Mouse (Mus musculus) MEL (cell line): Measurements from ENCODE around the gene 9130008F23Rik. TPM values are rescaled to one million over a fixed set of nuclear protein-coding genes. Genes with fewer than 3 reads are reported as not detected.

Experiments used
- DNase-seq: peaks from one replicate; pipeline ENCODE4 v3.0.0; 2011; ENCODE audit warnings: low read depth, low spot score
- H3K27ac ChIP-seq: 2 replicates; pipeline ENCODE4 v1.5.1; 2012; ENCODE audit warnings: low read depth, mild to moderate bottlenecking, control low read depth, low read length, moderate library complexity; ENCODE audit not compliant: control insufficient read depth
- H3K27me3 ChIP-seq, 2 experiments: fragments of 150-350 bp in 1 of 2; sonication (generic) in 1 of 2; 2 replicates each; pipeline ENCODE4 v1.6.1; 2012; ENCODE audit warnings: low read length in 2 of 2, mild to moderate bottlenecking in 2 of 2, improper control_type of control experiment in 1 of 2, moderate library complexity in 1 of 2; ENCODE audit not compliant: insufficient read depth in 2 of 2, control insufficient read depth in 1 of 2
- H3K36me3 ChIP-seq, 2 experiments: 2 replicates each; pipeline ENCODE4 v1.6.1; 2012 to 2014; ENCODE audit warnings: low read length in 2 of 2, improper control_type of control experiment in 1 of 2, inconsistent platforms in 1 of 2, mild to moderate bottlenecking in 1 of 2; ENCODE audit not compliant: insufficient read depth in 2 of 2, control insufficient read depth in 1 of 2
- H3K4me1 ChIP-seq, 2 experiments: fragments of 150-350 bp in 1 of 2; sonication (generic) in 1 of 2; 2 replicates each; pipeline ENCODE4 v1.6.1; 2012; ENCODE audit warnings: low read length in 2 of 2, improper control_type of control experiment in 1 of 2, mild to moderate bottlenecking in 1 of 2; ENCODE audit not compliant: insufficient read depth in 2 of 2, control insufficient read depth in 1 of 2
- H3K4me3 ChIP-seq, 2 experiments: fragments of 150-350 bp in 1 of 2; sonication (generic) in 1 of 2; 2 replicates each; pipeline ENCODE4 v1.5.1; 2012; ENCODE audit warnings: low read depth in 2 of 2, low read length in 2 of 2, mild to moderate bottlenecking in 2 of 2, moderate library complexity in 2 of 2, control low read depth in 1 of 2, improper control_type of control experiment in 1 of 2; ENCODE audit not compliant: control insufficient read depth in 1 of 2, insufficient read depth in 1 of 2
- H3K79me2 ChIP-seq: 2 replicates; pipeline ENCODE4 v1.6.1; 2012; ENCODE audit warnings: mild to moderate bottlenecking, low read length, moderate library complexity; ENCODE audit not compliant: control insufficient read depth, poor library complexity, insufficient read depth
- H3K9ac ChIP-seq: 2 replicates; pipeline ENCODE4 v1.6.1; 2012; ENCODE audit warnings: low read depth, mild to moderate bottlenecking, control low read depth, low read length, moderate library complexity; ENCODE audit not compliant: control insufficient read depth, poor library complexity, severe bottlenecking
- H3K9me3 ChIP-seq: fragments of 150-350 bp; sonication (generic); replicated peaks from 2 replicates; pipeline ENCODE4 v1.6.1; 2012; ENCODE audit warnings: mild to moderate bottlenecking, low read length, improper control_type of control experiment, moderate library complexity; ENCODE audit not compliant: insufficient read depth
- BHLHE40 ChIP-seq: IDR thresholded peaks from 2 replicates; pipeline ENCODE4 v1.6.1; 2012; ENCODE audit warnings: low read depth, mild to moderate bottlenecking, inconsistent platforms, low read length, improper control_type of control experiment, borderline replicate concordance
- CHD1 ChIP-seq: IDR thresholded peaks from 2 replicates; pipeline ENCODE4 v1.6.1; 2012; ENCODE audit warnings: low read depth, mild to moderate bottlenecking, inconsistent platforms, low read length, improper control_type of control experiment
- CHD2 ChIP-seq: IDR thresholded peaks from 2 replicates; pipeline ENCODE4 v1.6.1; 2011; ENCODE audit warnings: low read length, improper control_type of control experiment
- CTCF ChIP-seq, 3 experiments: IDR thresholded peaks in 2 of 3; conservative IDR thresholded peaks in 1 of 3; 2 replicates each; pipeline ENCODE4 v1.5.1; 2011 to 2012; ENCODE audit warnings: low read length in 3 of 3, low read depth in 2 of 3, mild to moderate bottlenecking in 2 of 3, improper control_type of control experiment in 1 of 3, inconsistent platforms in 1 of 3, mixed read lengths in 1 of 3, moderate library complexity in 1 of 3; ENCODE audit not compliant: control insufficient read depth in 1 of 3, insufficient read depth in 1 of 3, poor library complexity in 1 of 3, severe bottlenecking in 1 of 3
- E2F4 ChIP-seq: IDR thresholded peaks from 2 replicates; pipeline ENCODE4 v1.6.1; 2011; ENCODE audit warnings: low read depth, low read length, improper control_type of control experiment, borderline replicate concordance
- ELF1 ChIP-seq: IDR thresholded peaks from 2 replicates; pipeline ENCODE4 v1.6.1; 2014; ENCODE audit warnings: low read depth, mild to moderate bottlenecking, inconsistent platforms, low read length, improper control_type of control experiment, moderate library complexity
- EP300 ChIP-seq, 2 experiments: IDR thresholded peaks; 2 replicates each; pipeline ENCODE4 v1.6.1; 2011; ENCODE audit warnings: improper control_type of control experiment in 2 of 2, low read length in 2 of 2, low read depth in 1 of 2, mild to moderate bottlenecking in 1 of 2
- ETS1 ChIP-seq: IDR thresholded peaks from 2 replicates; pipeline ENCODE4 v1.6.1; 2012; ENCODE audit warnings: low read depth, mild to moderate bottlenecking, inconsistent platforms, low read length, improper control_type of control experiment, moderate library complexity
- GABPA ChIP-seq: IDR thresholded peaks from 2 replicates; pipeline ENCODE4 v1.6.1; 2012; ENCODE audit warnings: low read depth, mild to moderate bottlenecking, inconsistent platforms, low read length, improper control_type of control experiment, moderate library complexity
- GATA1 ChIP-seq: IDR thresholded peaks from 2 replicates; pipeline ENCODE4 v1.6.1; 2011; ENCODE audit warnings: low read depth, low read length, improper control_type of control experiment
- HCFC1 ChIP-seq: IDR thresholded peaks from 2 replicates; pipeline ENCODE4 v1.6.1; 2012; ENCODE audit warnings: low read depth, mild to moderate bottlenecking, inconsistent platforms, low read length, improper control_type of control experiment, moderate library complexity
- JUND ChIP-seq: IDR thresholded peaks from 2 replicates; pipeline ENCODE4 v1.6.1; 2011; ENCODE audit warnings: low read depth, mild to moderate bottlenecking, improper control_type of control experiment, low read length
- KAT2A ChIP-seq: conservative IDR thresholded peaks from 2 replicates; pipeline ENCODE4 v1.6.1; 2012; ENCODE audit warnings: low read depth, low read length, improper control_type of control experiment, inconsistent platforms
- MAFK ChIP-seq: IDR thresholded peaks from 2 replicates; pipeline ENCODE4 v1.6.1; 2011; ENCODE audit warnings: low read depth, mild to moderate bottlenecking, low read length, improper control_type of control experiment, borderline replicate concordance
- MAX ChIP-seq: IDR thresholded peaks from 2 replicates; pipeline ENCODE4 v1.6.1; 2011; ENCODE audit warnings: low read length, improper control_type of control experiment
- MAZ ChIP-seq: IDR thresholded peaks from 2 replicates; pipeline ENCODE4 v1.6.1; 2012; ENCODE audit warnings: low read depth, mild to moderate bottlenecking, inconsistent platforms, low read length, improper control_type of control experiment
- MXI1 ChIP-seq: IDR thresholded peaks from 2 replicates; pipeline ENCODE4 v1.6.1; 2011; ENCODE audit warnings: mild to moderate bottlenecking, low read depth, low read length, improper control_type of control experiment
- MYB ChIP-seq: IDR thresholded peaks from 2 replicates; pipeline ENCODE4 v1.6.1; 2011; ENCODE audit warnings: mild to moderate bottlenecking, low read depth, low read length, improper control_type of control experiment
- MYC ChIP-seq: IDR thresholded peaks from 2 replicates; pipeline ENCODE4 v1.6.1; 2011; ENCODE audit warnings: low read depth, mild to moderate bottlenecking, low read length, improper control_type of control experiment, moderate library complexity
- NELFE ChIP-seq: IDR thresholded peaks from 2 replicates; pipeline ENCODE4 v1.6.1; 2011; ENCODE audit warnings: low read depth, low read length, improper control_type of control experiment
- NRF1 ChIP-seq: IDR thresholded peaks from 2 replicates; pipeline ENCODE4 v1.6.1; 2014; ENCODE audit warnings: low read depth, mild to moderate bottlenecking, inconsistent platforms, low read length, improper control_type of control experiment, moderate library complexity; ENCODE audit not compliant: poor library complexity, insufficient read depth, severe bottlenecking
- POLR2A ChIP-seq, 2 experiments: IDR thresholded peaks; 2 replicates each; pipeline ENCODE4 v1.6.1; 2011 to 2012; ENCODE audit warnings: low read length in 2 of 2, mild to moderate bottlenecking in 2 of 2, control low read depth in 1 of 2, improper control_type of control experiment in 1 of 2, low read depth in 1 of 2, moderate library complexity in 1 of 2; ENCODE audit not compliant: control insufficient read depth in 1 of 2, insufficient read depth in 1 of 2, poor library complexity in 1 of 2
- POLR2AphosphoS2 ChIP-seq: IDR thresholded peaks from 2 replicates; pipeline ENCODE4 v1.6.1; 2011; ENCODE audit warnings: low read length, improper control_type of control experiment
- POLR2AphosphoS5 ChIP-seq: IDR thresholded peaks from 2 replicates; pipeline ENCODE4 v1.6.1; 2012; ENCODE audit warnings: low read depth, borderline replicate concordance, mild to moderate bottlenecking, inconsistent platforms, low read length, moderate library complexity, mixed read lengths
- RAD21 ChIP-seq: IDR thresholded peaks from 2 replicates; pipeline ENCODE4 v1.6.1; 2011; ENCODE audit warnings: mild to moderate bottlenecking, low read depth, low read length, improper control_type of control experiment
- RCOR1 ChIP-seq: IDR thresholded peaks from 2 replicates; pipeline ENCODE4 v1.6.1; 2012; ENCODE audit warnings: low read depth, mild to moderate bottlenecking, inconsistent platforms, low read length, improper control_type of control experiment
- SIN3A ChIP-seq: IDR thresholded peaks from 2 replicates; pipeline ENCODE4 v1.6.1; 2012; ENCODE audit warnings: low read length, improper control_type of control experiment, inconsistent platforms
- SMC3 ChIP-seq: IDR thresholded peaks from 2 replicates; pipeline ENCODE4 v1.6.1; 2011; ENCODE audit warnings: low read depth, low read length, improper control_type of control experiment
- TAL1 ChIP-seq: IDR thresholded peaks from 2 replicates; pipeline ENCODE4 v1.6.1; 2012; ENCODE audit warnings: mild to moderate bottlenecking, inconsistent platforms, low read length, moderate library complexity, mixed read lengths
- TCF12 ChIP-seq: IDR thresholded peaks from 2 replicates; pipeline ENCODE4 v1.6.1; 2014; ENCODE audit warnings: low read depth, mild to moderate bottlenecking, inconsistent platforms, low read length, improper control_type of control experiment, moderate library complexity
- UBTF ChIP-seq: IDR thresholded peaks from 2 replicates; pipeline ENCODE4 v1.6.1; 2012; ENCODE audit warnings: low read depth, mild to moderate bottlenecking, inconsistent platforms, low read length, improper control_type of control experiment, moderate library complexity, borderline replicate concordance; ENCODE audit not compliant: insufficient read depth
- USF1 ChIP-seq: IDR thresholded peaks from 2 replicates; pipeline ENCODE4 v1.6.1; 2014; ENCODE audit warnings: low read depth, mild to moderate bottlenecking, inconsistent platforms, low read length, improper control_type of control experiment, moderate library complexity
- USF2 ChIP-seq, 2 experiments: IDR thresholded peaks; 2 replicates each; pipeline ENCODE4 v1.6.1; 2011 to 2012; ENCODE audit warnings: improper control_type of control experiment in 2 of 2, low read length in 2 of 2, borderline replicate concordance in 1 of 2, inconsistent platforms in 1 of 2, low read depth in 1 of 2, mild to moderate bottlenecking in 1 of 2; ENCODE audit not compliant: insufficient read depth in 1 of 2
- ZC3H11A ChIP-seq: IDR thresholded peaks from 2 replicates; pipeline ENCODE4 v1.6.1; 2012; ENCODE audit warnings: low read depth, mild to moderate bottlenecking, inconsistent platforms, low read length, improper control_type of control experiment
- ZKSCAN1 ChIP-seq: IDR thresholded peaks from 2 replicates; pipeline ENCODE4 v1.6.1; 2012; ENCODE audit warnings: low read depth, mild to moderate bottlenecking, inconsistent platforms, low read length, improper control_type of control experiment, moderate library complexity
- ZMIZ1 ChIP-seq: IDR thresholded peaks from 2 replicates; pipeline ENCODE4 v1.6.1; 2012; ENCODE audit warnings: low read depth, mild to moderate bottlenecking, inconsistent platforms, low read length, improper control_type of control experiment, moderate library complexity
- polyA plus RNA-seq, 2 experiments: library from polyadenylated mRNA; stranded (reverse) in 1 of 2; unstranded in 1 of 2; fragments of >175 nt in 1 of 2; fragments of >200 nt in 1 of 2; gene quantifications; 2 replicates each; pipeline versions ENCODE4 v1.2.1 to v1.2.4; 2012; ENCODE audit warnings: low replicate concordance in 2 of 2, low read depth in 1 of 2; ENCODE audit not compliant: insufficient read length in 2 of 2, insufficient read depth in 1 of 2, missing spikeins in 1 of 2
- total RNA-seq: library from RNA; depleted of rRNA; stranded (reverse); fragments of 300-350 nt; gene quantifications from 2 replicates; pipeline ENCODE4 v1.2.3, GENCODE M21; 2012

The 9130008F23Rik gene
- total and polyA plus RNA-seq, 3 experiments = 1.1 to 1.3 TPM; not detected in 1

DNA sequence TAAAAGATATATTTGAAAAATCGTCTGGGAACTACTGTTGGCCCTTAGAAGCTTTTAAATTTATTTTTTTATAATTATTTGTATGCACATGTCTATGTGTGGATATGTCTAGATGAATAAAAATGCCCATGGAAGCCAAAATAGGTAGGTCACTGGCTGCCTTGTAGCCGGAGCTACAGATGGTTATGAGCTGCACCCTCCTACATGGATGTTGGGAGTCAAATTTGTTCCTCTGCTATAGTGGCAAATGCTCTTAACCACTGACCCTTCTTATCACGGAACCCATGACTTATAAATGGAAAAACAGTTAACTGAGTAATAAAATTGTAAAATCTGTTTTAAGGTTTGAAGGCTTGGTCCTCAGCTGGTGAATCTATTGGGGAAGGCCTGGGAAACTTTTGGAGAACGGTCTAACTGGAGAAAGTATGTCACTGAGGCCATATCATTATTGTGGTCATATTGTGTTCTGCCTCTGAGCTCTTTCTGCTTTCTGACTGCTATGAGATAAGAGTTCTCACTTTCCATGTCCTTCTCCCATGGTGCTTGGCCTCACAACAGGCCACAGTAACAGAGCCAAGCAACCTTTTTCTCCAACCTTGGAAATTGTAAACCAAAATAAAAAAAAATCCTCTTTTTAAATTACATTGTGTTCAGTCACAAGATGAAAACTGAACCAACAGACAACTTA lies 7.6 kb upstream of the 9130008F23Rik start:
- no peak for TF ChIP-seq ZKSCAN1
- no peak for TF ChIP-seq MAX
- no peak for TF ChIP-seq POLR2AphosphoS2
- no peak for TF ChIP-seq RAD21
- no peak for TF ChIP-seq MAZ
- no peak for TF ChIP-seq USF1
- TF ChIP-seq GATA1 = peak; percentile 50
- no peak for TF ChIP-seq MAFK
- no peak for TF ChIP-seq SIN3A
- no peak for TF ChIP-seq NRF1
- TF ChIP-seq UBTF = no peak
- no peak for TF ChIP-seq BHLHE40
- 0 out of 2 replicates have a peak, but pooled peaks have one; percentile 34 for TF ChIP-seq TCF12
- TF ChIP-seq ELF1 = no peak
- no peak for TF ChIP-seq CTCF (IDR thresholded peaks at IDR 0.05 in 2 of 3, conservative IDR thresholded peaks at IDR 0.05 in 1 of 3; ENCODE audit: control insufficient read depth in 1 of 3, insufficient read depth in 1 of 3, low read depth in 2 of 3, low read length in 3 of 3, poor library complexity in 1 of 3, severe bottlenecking in 1 of 3)
- peak; percentile 68 for TF ChIP-seq EP300 (IDR thresholded peaks at IDR 0.05; ENCODE audit: low read depth in 1 of 2, low read length in 2 of 2)
- TF ChIP-seq HCFC1 = no peak
- peak; percentile 44; the same call in 1 of the 2 replicates for TF ChIP-seq ETS1
- no peak for TF ChIP-seq GABPA
- TF ChIP-seq CHD1 = no peak
- peak; percentile 38 for TF ChIP-seq TAL1
- no peak for TF ChIP-seq POLR2AphosphoS5
- no peak for TF ChIP-seq USF2 (IDR thresholded peaks at IDR 0.05; ENCODE audit: borderline replicate concordance in 1 of 2, insufficient read depth in 1 of 2, low read depth in 1 of 2, low read length in 2 of 2)
- TF ChIP-seq SMC3 = no peak
- no peak for TF ChIP-seq MXI1
- TF ChIP-seq E2F4 = no peak
- TF ChIP-seq CHD2 = no peak
- no peak for TF ChIP-seq MYC
- no peak for TF ChIP-seq ZC3H11A
- TF ChIP-seq MYB = no peak
- no peak for TF ChIP-seq POLR2A (IDR thresholded peaks at IDR 0.05; ENCODE audit: control insufficient read depth in 1 of 2, insufficient read depth in 1 of 2, low read depth in 1 of 2, low read length in 2 of 2, poor library complexity in 1 of 2)
- no peak for TF ChIP-seq KAT2A
- no peak; the same call in 1 of the 2 replicates for TF ChIP-seq RCOR1
- no peak for TF ChIP-seq ZMIZ1
- TF ChIP-seq JUND = no peak
- no peak for TF ChIP-seq NELFE
- DNase-seq = peak; percentile 68
- no peak overlapping the region for H3K9ac ChIP-seq
- no peaks in the 10 kb centered on the region for H3K27me3 ChIP-seq
- no peak overlapping the region for H3K27ac ChIP-seq
- H3K79me2 ChIP-seq = no peaks in the 10 kb centered on the region
- peaks cover 0 to 22% of the 10 kb centered on the region in 2 experiments; a peak in 2 of 4 replicates for H3K36me3 ChIP-seq
- peaks cover 8 to 12% of the 10 kb centered on the region in 2 experiments for H3K4me1 ChIP-seq
- no peak overlapping the region for H3K4me3 ChIP-seq
- no peaks in the 10 kb centered on the region for H3K9me3 ChIP-seq
